Mouse (Mus musculus): ENCODE measurements around the gene Abcc8.

The Abcc8 gene

GRCm38 (mm10) chr7:46122964-46123363 lies 56.9 kb downstream of the Abcc8 start:
- in situ Hi-C loops (cut with MboI; ENCODE audit: low pct_unique_long_range_greater_than_20kb in 1 of 2, low sequenced_read_pairs in 2 of 2, unreplicated experiment in 1 of 2): no loop called here

GRCm38 (mm10) chr7:46117035-46117434 lies 62.8 kb downstream of the Abcc8 start:
- in situ Hi-C loops (cut with MboI; ENCODE audit: low pct_unique_long_range_greater_than_20kb in 1 of 2, low sequenced_read_pairs in 2 of 2, unreplicated experiment in 1 of 2): no loop called here

- in situ Hi-C loops (cut with MboI; ENCODE audit: low pct_unique_long_range_greater_than_20kb in 1 of 2, low sequenced_read_pairs in 2 of 2, unreplicated experiment in 1 of 2): no loop called here
Measured at GRCm38 (mm10) chr7:46116118-46116581, 63.7 kb downstream of the Abcc8 start.

- in situ Hi-C loops (cut with MboI; ENCODE audit: low pct_unique_long_range_greater_than_20kb in 1 of 2, low sequenced_read_pairs in 2 of 2, unreplicated experiment in 1 of 2): no loop called here
Measured at GRCm38 (mm10) chr7:46113435-46113834, 66.4 kb downstream of the Abcc8 start.

GRCm38 (mm10) chr7:46111938-46112337 lies 67.9 kb downstream of the Abcc8 start:
- in situ Hi-C loops (cut with MboI; ENCODE audit: low pct_unique_long_range_greater_than_20kb in 1 of 2, low sequenced_read_pairs in 2 of 2, unreplicated experiment in 1 of 2): no loop called here

- in situ Hi-C loops (cut with MboI; ENCODE audit: low pct_unique_long_range_greater_than_20kb in 1 of 2, low sequenced_read_pairs in 2 of 2, unreplicated experiment in 1 of 2): no loop called here
Measured at GRCm38 (mm10) chr7:46111212-46111817, 68.5 kb downstream of the Abcc8 start.

- in situ Hi-C loops (cut with MboI; ENCODE audit: low pct_unique_long_range_greater_than_20kb in 1 of 2, low sequenced_read_pairs in 2 of 2, unreplicated experiment in 1 of 2): no loop called here
Measured at GRCm38 (mm10) chr7:46110079-46110478, 69.8 kb downstream of the Abcc8 start.

- in situ Hi-C loops (cut with MboI; ENCODE audit: low pct_unique_long_range_greater_than_20kb in 1 of 2, low sequenced_read_pairs in 2 of 2, unreplicated experiment in 1 of 2): no loop called here
Measured at GRCm38 (mm10) chr7:46105484-46105883, 74.3 kb downstream of the Abcc8 start.

- in situ Hi-C loops (cut with MboI; ENCODE audit: low pct_unique_long_range_greater_than_20kb in 1 of 2, low sequenced_read_pairs in 2 of 2, unreplicated experiment in 1 of 2): no loop called here
Measured at GRCm38 (mm10) chr7:46104256-46104915, 75.4 kb downstream of the Abcc8 start.

GRCm38 (mm10) chr7:46103771-46104170 lies 76.1 kb downstream of the Abcc8 start:
- in situ Hi-C loops (cut with MboI; ENCODE audit: low pct_unique_long_range_greater_than_20kb in 1 of 2, low sequenced_read_pairs in 2 of 2, unreplicated experiment in 1 of 2): no loop called here

- in situ Hi-C loops (cut with MboI; ENCODE audit: low pct_unique_long_range_greater_than_20kb in 1 of 2, low sequenced_read_pairs in 2 of 2, unreplicated experiment in 1 of 2): no loop called here
Measured at GRCm38 (mm10) chr7:46103075-46103591, 76.7 kb downstream of the Abcc8 start.

- in situ Hi-C loops (cut with MboI; ENCODE audit: low pct_unique_long_range_greater_than_20kb in 1 of 2, low sequenced_read_pairs in 2 of 2, unreplicated experiment in 1 of 2): no loop called here
Measured at GRCm38 (mm10) chr7:46100563-46100962, 79.3 kb downstream of the Abcc8 start, which contains the start of gene Kcnj11. Gene Kcnj11, minus strand, starts transcription at chr7:46100764.

- in situ Hi-C loops (cut with MboI; ENCODE audit: low pct_unique_long_range_greater_than_20kb in 1 of 2, low sequenced_read_pairs in 2 of 2, unreplicated experiment in 1 of 2): loop anchor here (5.0 to 10.0 kb wide), 2 partner anchors 103 to 105 kb away; no protein-coding TSS in a partner anchor
Measured at GRCm38 (mm10) chr7:46099682-46100081, 80.2 kb downstream of the Abcc8 start.

GRCm38 (mm10) chr7:46098919-46099286 lies 80.9 kb downstream of the Abcc8 start:
- in situ Hi-C loops (cut with MboI; ENCODE audit: low pct_unique_long_range_greater_than_20kb in 1 of 2, low sequenced_read_pairs in 2 of 2, unreplicated experiment in 1 of 2): loop anchor here (5.0 to 10.0 kb wide), 2 partner anchors 103 to 106 kb away; no protein-coding TSS in a partner anchor

- in situ Hi-C loops (cut with MboI; ENCODE audit: low pct_unique_long_range_greater_than_20kb in 1 of 2, low sequenced_read_pairs in 2 of 2, unreplicated experiment in 1 of 2): loop anchor here (5.0 to 10.0 kb wide), 2 partner anchors 104 to 106 kb away; no protein-coding TSS in a partner anchor
Measured at GRCm38 (mm10) chr7:46098221-46098918, 81.5 kb downstream of the Abcc8 start.

- in situ Hi-C loops (cut with MboI; ENCODE audit: low pct_unique_long_range_greater_than_20kb in 1 of 2, low sequenced_read_pairs in 2 of 2, unreplicated experiment in 1 of 2): loop anchor here (5.0 to 10.0 kb wide), 2 partner anchors 105 to 107 kb away; no protein-coding TSS in a partner anchor
Measured at GRCm38 (mm10) chr7:46097319-46097783, 82.5 kb downstream of the Abcc8 start.

GRCm38 (mm10) chr7:46096136-46096535 lies 83.7 kb downstream of the Abcc8 start:
- in situ Hi-C loops (cut with MboI; ENCODE audit: low pct_unique_long_range_greater_than_20kb in 1 of 2, low sequenced_read_pairs in 2 of 2, unreplicated experiment in 1 of 2): loop anchor here (5.0 to 10.0 kb wide), 2 partner anchors 106 to 109 kb away; no protein-coding TSS in a partner anchor

GRCm38 (mm10) chr7:46092803-46093202 lies 87.0 kb downstream of the Abcc8 start:
- in situ Hi-C loops (cut with MboI; ENCODE audit: low pct_unique_long_range_greater_than_20kb in 1 of 2, low sequenced_read_pairs in 2 of 2, unreplicated experiment in 1 of 2): loop anchor here in 1 of 2 experiments (10.0 kb wide), 1 partner anchor 112 kb away; no protein-coding TSS in a partner anchor

- in situ Hi-C loops (cut with MboI; ENCODE audit: low pct_unique_long_range_greater_than_20kb in 1 of 2, low sequenced_read_pairs in 2 of 2, unreplicated experiment in 1 of 2): no loop called here
Measured at GRCm38 (mm10) chr7:46088241-46088640, 91.6 kb downstream of the Abcc8 start.
